Mouse (Mus musculus) midbrain, embryonic 11.5 days (tissue): Measurements from ENCODE around the gene Sik1. TPM values are rescaled to one million over a fixed set of nuclear protein-coding genes. Genes with fewer than 3 reads are reported as not detected.

Experiments
- polyA plus RNA-seq: library from polyadenylated mRNA; unstranded; fragments of >200 nt; fragmentation: Nextera tagmentation; extraction: Ambion mirVana; gene quantifications from 2 replicates; pipeline ENCODE4 v1.2.1, GENCODE M21; 2014

Gene Sik1
- polyA plus RNA-seq, 1 experiment from 2014 or later: 14.0 TPM

Other genes with a start within 250 kb of the Sik1 start
- 0.62 and 1.1 TPM in 2 replicates for gene Cbs, start 218.6 kb downstream of the Sik1 start, polyA plus RNA-seq
- 195 and 201 TPM in 2 replicates for gene U2af1, start 196.9 kb downstream of the Sik1 start, polyA plus RNA-seq
- not detected in 2 replicates for gene Cryaa, start 178.0 kb downstream of the Sik1 start, polyA plus RNA-seq
- gene Rrp1b, start 180.3 kb upstream of the Sik1 start, polyA plus RNA-seq: 49.4 and 51.2 TPM in 2 replicates
- 0.57 and 0.60 TPM in 2 replicates for gene Hsf2bp, start 180.5 kb upstream of the Sik1 start, polyA plus RNA-seq